Mouse (Mus musculus) hindbrain, postnatal 0 days (tissue): ENCODE results near the gene Hs3st6. TPM values are rescaled to one million over a fixed set of nuclear protein-coding genes. Genes with fewer than 3 reads are reported as not detected.

Experiments used
- ATAC-seq: fragments of 200-750 bp; cut with Nextera tagmentation; 2 replicates; pipeline ENCODE4 v1.8.0; 2017; ENCODE audit warnings: mild to moderate bottlenecking, moderate TSS enrichment, moderate library complexity
- DNase-seq: peaks from one replicate; pipeline ENCODE4 v3.0.0-alpha.2; 2015; ENCODE audit warnings: low spot score
- H3K27ac ChIP-seq: fragments of 300-500 bp; sonication (generic); 2 replicates; pipeline ENCODE4 v1.5.1; 2014; ENCODE audit warnings: mild to moderate bottlenecking
- H3K27me3 ChIP-seq: fragments of 300-500 bp; sonication (generic); 2 replicates; pipeline ENCODE4 v1.6.1; 2014; ENCODE audit warnings: low read length, mixed read lengths; ENCODE audit not compliant: insufficient read depth
- H3K36me3 ChIP-seq: fragments of 300-500 bp; sonication (generic); 2 replicates; pipeline ENCODE4 v1.6.1; 2014; ENCODE audit warnings: low read length, mixed read lengths; ENCODE audit not compliant: insufficient read depth
- H3K4me1 ChIP-seq: fragments of 300-500 bp; sonication (generic); 2 replicates; pipeline ENCODE4 v1.6.1; 2014; ENCODE audit warnings: antibody characterized with exemption, low read length, mixed read lengths; ENCODE audit not compliant: insufficient read depth
- H3K4me2 ChIP-seq: fragments of 300-500 bp; sonication (generic); 2 replicates; pipeline ENCODE4 v1.6.1; 2014; ENCODE audit warnings: low read depth, mild to moderate bottlenecking, low read length, moderate library complexity, mixed read lengths
- H3K4me3 ChIP-seq: fragments of 300-500 bp; sonication (generic); 2 replicates; pipeline ENCODE4 v1.5.1; 2014; ENCODE audit warnings: low read length
- H3K9ac ChIP-seq: fragments of 300-500 bp; sonication (generic); replicated peaks from 2 replicates; pipeline ENCODE4 v1.6.1; 2014; ENCODE audit warnings: mild to moderate bottlenecking, low read length, moderate library complexity, mixed read lengths
- H3K9me3 ChIP-seq: fragments of 300-500 bp; sonication (generic); 2 replicates; pipeline ENCODE4 v1.6.1; 2016; ENCODE audit warnings: low read length, mixed read lengths
- CTCF ChIP-seq: IDR thresholded peaks from 2 replicates; pipeline ENCODE4 v1.5.1; 2016; ENCODE audit warnings: antibody characterized with exemption, control low read depth, low read depth
- WGBS: fragments of 180-500 bp; shearing (Covaris S2); extraction: QIAGEN DNeasy Blood & Tissue Kit; methylation state at CpG from one replicate; pipeline ENCODE4 v1.1.7; 2014; 5-methylcytosine and 5-hydroxymethylcytosine counted together
- polyA plus RNA-seq: library from polyadenylated mRNA; unstranded; fragments of >200 nt; fragmentation: Nextera tagmentation; extraction: Ambion mirVana; gene quantifications from 2 replicates; pipeline ENCODE4 v1.2.1, GENCODE M21; 2015
- total RNA-seq: library from RNA; depleted of rRNA; stranded (reverse); fragments of >200 nt; gene quantifications from 2 replicates; pipeline ENCODE4 v1.2.3, GENCODE M21; 2014; rRNA removed

The Hs3st6 gene
- total and polyA plus RNA-seq, 2 experiments from 2014 or later = 0.43 TPM; not detected in 1

DNA sequence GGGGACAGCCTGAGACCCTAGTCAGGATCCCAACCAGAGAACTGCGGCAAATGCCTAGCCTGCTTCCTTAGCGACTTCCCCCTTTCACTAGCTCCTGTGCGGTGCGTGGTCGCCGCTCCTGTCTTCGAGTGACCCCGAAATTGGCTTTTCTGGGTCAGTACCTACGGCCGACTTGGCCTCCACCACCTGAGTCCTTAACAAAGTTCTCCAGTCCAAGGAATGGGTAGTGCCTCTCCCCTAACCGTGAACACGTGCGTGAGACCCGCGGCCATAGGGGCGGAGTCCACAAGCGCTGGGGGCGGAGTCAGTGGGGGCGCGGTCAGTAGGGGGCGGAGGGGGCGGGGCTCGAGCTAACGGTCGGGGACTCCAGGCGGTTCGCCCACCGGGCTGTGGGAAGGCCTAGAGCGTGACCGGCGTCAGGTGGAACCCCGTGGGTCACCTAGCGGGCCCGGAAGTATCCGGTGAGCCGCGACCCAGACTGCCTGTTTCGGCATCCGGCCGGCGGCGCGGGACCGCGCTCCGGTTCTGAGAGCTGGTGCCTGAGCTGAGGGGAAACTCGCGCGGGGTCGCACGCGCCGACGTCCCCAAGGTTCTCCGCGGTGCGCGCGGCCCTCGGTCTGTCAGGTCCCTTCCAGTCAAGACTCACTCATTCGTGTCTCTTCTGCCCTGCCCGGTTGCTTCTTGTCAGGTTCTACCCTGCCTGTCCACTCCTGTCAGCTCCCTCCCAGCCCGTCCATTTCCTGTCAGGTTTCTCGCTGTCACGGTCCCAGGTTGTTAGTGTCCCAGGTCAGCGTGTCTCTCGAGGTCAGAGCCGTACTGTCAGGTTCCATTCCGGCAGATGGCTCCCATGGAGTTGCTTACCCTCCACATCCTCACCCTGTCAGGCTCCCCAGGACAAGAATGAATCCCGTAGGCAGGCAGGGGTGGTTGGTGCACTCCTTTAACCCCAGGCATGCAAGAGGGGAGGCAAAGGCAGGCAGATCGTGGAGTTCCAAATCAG lies 51.5 kb downstream of the Hs3st6 start, which contains the start of gene Meiob:
Meiob (plus strand) TSS at position 338 of the 1,000 bp plus-strand sequence.
- TF ChIP-seq CTCF = no peak
- DNase-seq (peak; percentile 70), ATAC-seq (peak; percentile 79)
- H3K36me3 ChIP-seq = no peaks in the 10 kb centered on the region
- peak within 1 kb of the TSS; percentile 80 for H3K4me2 ChIP-seq
- no peaks in the 10 kb centered on the region for H3K9me3 ChIP-seq
- peak within 1 kb of the TSS; percentile 45 for H3K9ac ChIP-seq
- no peak within 1 kb of the TSS for H3K27ac ChIP-seq
- no peaks in the 10 kb centered on the region for H3K4me1 ChIP-seq
- peak within 1 kb of the TSS; percentile 59 for H3K4me3 ChIP-seq
- 0 out of 2 replicates have a peak, but pooled peaks cover 15% of the 10 kb centered on the region for H3K27me3 ChIP-seq
- WGBS = under 1% methylated on average over 60 of the region's 71 CpGs

Other genes starting within 250 kb of the Hs3st6 start
- 159 and 165 TPM in 2 replicates for gene Traf7, start 225.1 kb upstream of the Hs3st6 start, total RNA-seq
- gene Traf7, start 225.1 kb upstream of the Hs3st6 start, polyA plus RNA-seq = 64.0 and 66.1 TPM in 2 replicates
- 2.7 and 4.0 TPM in 2 replicates for gene Rab26, start 218.8 kb upstream of the Hs3st6 start, total RNA-seq
- 10.6 and 14.7 TPM in 2 replicates for gene Rab26, start 218.8 kb upstream of the Hs3st6 start, polyA plus RNA-seq
- 87.9 and 99.2 TPM in 2 replicates for gene Pkd1, start 203.2 kb upstream of the Hs3st6 start, total RNA-seq
- 14.9 and 16.0 TPM in 2 replicates for gene Pkd1, start 203.2 kb upstream of the Hs3st6 start, polyA plus RNA-seq
- 98.0 and 114 TPM in 2 replicates for gene Tsc2, start 120.4 kb upstream of the Hs3st6 start, total RNA-seq
- gene Tsc2, start 120.4 kb upstream of the Hs3st6 start, polyA plus RNA-seq = 45.7 and 51.2 TPM in 2 replicates
- 4.2 and 5.6 TPM in 2 replicates for gene Nthl1, start 120.3 kb upstream of the Hs3st6 start, total RNA-seq
- 7.2 and 7.8 TPM in 2 replicates for gene Nthl1, start 120.3 kb upstream of the Hs3st6 start, polyA plus RNA-seq
- 72.8 and 91.1 TPM in 2 replicates for gene Slc9a3r2, start 102.7 kb upstream of the Hs3st6 start, total RNA-seq
- gene Slc9a3r2, start 102.7 kb upstream of the Hs3st6 start, polyA plus RNA-seq = 57.6 and 60.6 TPM in 2 replicates
- gene Npw, start 94.5 kb upstream of the Hs3st6 start, total RNA-seq = 0.78 TPM in 1 of 2 replicates, not detected in the other
- 0.65 and 0.81 TPM in 2 replicates for gene Npw, start 94.5 kb upstream of the Hs3st6 start, polyA plus RNA-seq
- gene Zfp598, start 83.3 kb upstream of the Hs3st6 start, total RNA-seq = 40.9 and 47.0 TPM in 2 replicates
- gene Zfp598, start 83.3 kb upstream of the Hs3st6 start, polyA plus RNA-seq = 14.2 and 14.6 TPM in 2 replicates
- gene Syngr3, start 63.0 kb upstream of the Hs3st6 start, total RNA-seq = 331 and 347 TPM in 2 replicates
- gene Syngr3, start 63.0 kb upstream of the Hs3st6 start, polyA plus RNA-seq = 280 and 294 TPM in 2 replicates
- gene Gfer, start 56.8 kb upstream of the Hs3st6 start, total RNA-seq = 21.1 and 26.1 TPM in 2 replicates
- gene Gfer, start 56.8 kb upstream of the Hs3st6 start, polyA plus RNA-seq = 39.7 and 41.4 TPM in 2 replicates
- 6.1 and 8.1 TPM in 2 replicates for gene Noxo1, start 56.8 kb upstream of the Hs3st6 start, total RNA-seq
- gene Noxo1, start 56.8 kb upstream of the Hs3st6 start, polyA plus RNA-seq = 1.4 and 2.2 TPM in 2 replicates
- 53.2 and 55.2 TPM in 2 replicates for gene Tbl3, start 45.3 kb upstream of the Hs3st6 start, total RNA-seq
- 43.5 and 49.2 TPM in 2 replicates for gene Tbl3, start 45.3 kb upstream of the Hs3st6 start, polyA plus RNA-seq
- gene Rnf151, start 34.9 kb upstream of the Hs3st6 start, total RNA-seq = not detected in 2 replicates
- gene Rnf151, start 34.9 kb upstream of the Hs3st6 start, polyA plus RNA-seq = not detected in 2 replicates
- gene Rps2, start 34.9 kb upstream of the Hs3st6 start, total RNA-seq = 2,181 and 2,600 TPM in 2 replicates
- 809 and 820 TPM in 2 replicates for gene Rps2, start 34.9 kb upstream of the Hs3st6 start, polyA plus RNA-seq
- gene Ndufb10, start 28.5 kb upstream of the Hs3st6 start, total RNA-seq = 135 and 157 TPM in 2 replicates
- gene Ndufb10, start 28.5 kb upstream of the Hs3st6 start, polyA plus RNA-seq = 353 and 356 TPM in 2 replicates
- 1.3 TPM in 1 of 2 replicates, not detected in the other for gene Rpl3l, start 25.2 kb upstream of the Hs3st6 start, total RNA-seq
- gene Rpl3l, start 25.2 kb upstream of the Hs3st6 start, polyA plus RNA-seq = 0.41 and 0.52 TPM in 2 replicates
- 17.0 and 19.6 TPM in 2 replicates for gene Msrb1, start 16.3 kb upstream of the Hs3st6 start, total RNA-seq
- 22.7 and 25.5 TPM in 2 replicates for gene Msrb1, start 16.3 kb upstream of the Hs3st6 start, polyA plus RNA-seq
- gene Meiob, start 51.3 kb downstream of the Hs3st6 start, total RNA-seq = not detected in 2 replicates
- 0.10 TPM in 1 of 2 replicates, not detected in the other for gene Meiob, start 51.3 kb downstream of the Hs3st6 start, polyA plus RNA-seq
- 64.8 and 93.5 TPM in 2 replicates for gene Hagh, start 87.2 kb downstream of the Hs3st6 start, total RNA-seq
- gene Hagh, start 87.2 kb downstream of the Hs3st6 start, polyA plus RNA-seq = 82.4 and 84.2 TPM in 2 replicates
- 16.6 and 25.7 TPM in 2 replicates for gene Fahd1, start 97.4 kb downstream of the Hs3st6 start, total RNA-seq
- gene Fahd1, start 97.4 kb downstream of the Hs3st6 start, polyA plus RNA-seq = 20.2 and 22.2 TPM in 2 replicates
- gene Igfals, start 113.0 kb downstream of the Hs3st6 start, total RNA-seq = 0.52 TPM in 1 of 2 replicates, not detected in the other
- 0.18 and 0.29 TPM in 2 replicates for gene Igfals, start 113.0 kb downstream of the Hs3st6 start, polyA plus RNA-seq
- 35.7 and 52.7 TPM in 2 replicates for gene Nubp2, start 133.4 kb downstream of the Hs3st6 start, total RNA-seq
- gene Nubp2, start 133.4 kb downstream of the Hs3st6 start, polyA plus RNA-seq = 63.5 and 65.0 TPM in 2 replicates
- 122 and 135 TPM in 2 replicates for gene Spsb3, start 133.7 kb downstream of the Hs3st6 start, total RNA-seq
- 90.6 and 94.9 TPM in 2 replicates for gene Spsb3, start 133.7 kb downstream of the Hs3st6 start, polyA plus RNA-seq
- gene Eme2, start 142.1 kb downstream of the Hs3st6 start, total RNA-seq = 34.9 and 49.5 TPM in 2 replicates
- gene Eme2, start 142.1 kb downstream of the Hs3st6 start, polyA plus RNA-seq = 21.4 and 24.3 TPM in 2 replicates
- 37.8 and 58.3 TPM in 2 replicates for gene Mrps34, start 142.1 kb downstream of the Hs3st6 start, total RNA-seq
- gene Mrps34, start 142.1 kb downstream of the Hs3st6 start, polyA plus RNA-seq = 124 and 136 TPM in 2 replicates
- gene Nme3, start 143.5 kb downstream of the Hs3st6 start, total RNA-seq = 66.1 and 67.0 TPM in 2 replicates
- 92.6 and 95.1 TPM in 2 replicates for gene Nme3, start 143.5 kb downstream of the Hs3st6 start, polyA plus RNA-seq
- 165 and 177 TPM in 2 replicates for gene Mapk8ip3, start 184.0 kb downstream of the Hs3st6 start, total RNA-seq
- gene Mapk8ip3, start 184.0 kb downstream of the Hs3st6 start, polyA plus RNA-seq = 62.0 and 62.4 TPM in 2 replicates
- 57.0 and 61.2 TPM in 2 replicates for gene Jpt2, start 207.7 kb downstream of the Hs3st6 start, total RNA-seq
- 63.1 and 68.5 TPM in 2 replicates for gene Jpt2, start 207.7 kb downstream of the Hs3st6 start, polyA plus RNA-seq